Mouse (Mus musculus): ENCODE measurements at regions not wholly inside any gene's neighbourhood (a gene's known extent, or its start where the extent isn't known, plus 50 kb on each side); places are given as distances from the start of the nearest gene placed in this dataset.

- no peak for DNase-seq
Observed at GRCm38 (mm10) chr15:60762071-60762470, 91.5 kb downstream of the Fam84b start.

GRCm38 (mm10) chr15:60760015-60760437 lies 93.6 kb downstream of the Fam84b start:
- DNase-seq: peak; percentile 51

- no peak for DNase-seq
Observed at GRCm38 (mm10) chr15:60754246-60754645, 99.3 kb downstream of the Fam84b start.

- DNase-seq: no peak
Observed at GRCm38 (mm10) chr15:60739598-60739997, 114.0 kb downstream of the Fam84b start.

- DNase-seq: no peak
Observed at GRCm38 (mm10) chr15:60738258-60738657, 115.3 kb downstream of the Fam84b start.

- DNase-seq: no peak
Observed at GRCm38 (mm10) chr15:60732416-60732815, 121.2 kb downstream of the Fam84b start.

- DNase-seq: no peak
Observed at GRCm38 (mm10) chr15:60728754-60729153, 124.8 kb downstream of the Fam84b start.

GRCm38 (mm10) chr15:60728337-60728736 lies 125.2 kb downstream of the Fam84b start:
- DNase-seq: no peak

- no peak for DNase-seq
Observed at GRCm38 (mm10) chr15:60719332-60719731, 134.2 kb downstream of the Fam84b start.

- DNase-seq: no peak
Observed at GRCm38 (mm10) chr15:60708678-60709077, 144.9 kb downstream of the Fam84b start.

- DNase-seq: no peak
Observed at GRCm38 (mm10) chr15:60706009-60706408, 147.6 kb downstream of the Fam84b start.

GRCm38 (mm10) chr15:60701273-60701672 lies 152.3 kb downstream of the Fam84b start:
- DNase-seq: no peak

- no peak for DNase-seq
Observed at GRCm38 (mm10) chr15:60694746-60695145, 158.8 kb downstream of the Fam84b start.

GRCm38 (mm10) chr15:60693751-60694500 lies 159.7 kb downstream of the Fam84b start:
- DNase-seq: peak; percentile 44 to 65

GRCm38 (mm10) chr15:60692718-60693597 lies 160.6 kb downstream of the Fam84b start:
- no peak for DNase-seq

GRCm38 (mm10) chr15:60692149-60692548 lies 161.4 kb downstream of the Fam84b start:
- no peak for DNase-seq

GRCm38 (mm10) chr15:60677397-60677796 lies 176.2 kb downstream of the Fam84b start:
- no peak for DNase-seq

- no peak for DNase-seq
Observed at GRCm38 (mm10) chr15:60657572-60657971, 196.0 kb downstream of the Fam84b start.

- DNase-seq: no peak
Observed at GRCm38 (mm10) chr15:60655113-60655512, 198.5 kb downstream of the Fam84b start.

- DNase-seq: no peak
Observed at GRCm38 (mm10) chr15:60649252-60649651, 204.3 kb downstream of the Fam84b start.

GRCm38 (mm10) chr15:60641770-60642169 lies 211.8 kb downstream of the Fam84b start:
- DNase-seq: no peak

GRCm38 (mm10) chr15:60633457-60633850 lies 220.1 kb downstream of the Fam84b start:
- DNase-seq: no peak

GRCm38 (mm10) chr15:60632789-60633456 lies 220.7 kb downstream of the Fam84b start:
- no peak for DNase-seq

All from thymus, postnatal 36 days (tissue).